Mouse (Mus musculus): ENCODE measurements at regions not wholly inside any gene's neighbourhood (a gene's known extent, or its start where the extent isn't known, plus 50 kb on each side); places are given as distances from the start of the nearest gene placed in this dataset.

DNA sequence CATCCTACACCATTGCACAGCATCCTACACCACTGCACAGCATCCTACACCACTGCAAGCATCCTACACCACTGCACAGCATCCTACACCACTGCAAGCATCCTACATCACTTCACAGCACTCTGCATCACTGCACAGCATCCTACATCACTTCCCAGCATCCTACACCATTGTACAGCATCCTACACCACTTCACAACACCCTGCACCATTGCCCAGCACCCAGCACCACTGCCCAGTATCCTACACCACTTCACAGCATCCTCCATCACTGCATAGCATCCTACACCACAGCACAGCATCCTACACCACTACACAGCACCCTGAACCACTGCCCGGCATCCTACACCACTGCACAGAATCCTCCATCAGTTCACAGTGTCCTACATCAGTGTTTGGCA, 92.8 kb downstream of the Spata18 start:
- TF ChIP-seq POLR2A (IDR thresholded peaks at IDR 0.05; ENCODE audit: insufficient read depth, low read depth, low read length) (no peak), CTCF (IDR thresholded peaks at IDR 0.05) (no peak), EP300 (IDR thresholded peaks at IDR 0.05; ENCODE audit: insufficient read depth, low read depth, low read length) (no peak)

Measured in heart, adult 2 months (tissue).